Mouse (Mus musculus) layer of hippocampus, postnatal 25 days (tissue): ENCODE measurements at regions not wholly inside any gene's neighbourhood (a gene's known extent, or its start where the extent isn't known, plus 50 kb on each side); places are given as distances from the start of the nearest gene placed in this dataset.

Experiments
- DNase-seq, 2 experiments: peaks; one replicate each; pipeline ENCODE4 v3.0.0; 2022; ENCODE audit warnings: mixed read lengths in 2 of 2, low spot score in 1 of 2; ENCODE audit errors: extremely low spot score in 1 of 2

DNA sequence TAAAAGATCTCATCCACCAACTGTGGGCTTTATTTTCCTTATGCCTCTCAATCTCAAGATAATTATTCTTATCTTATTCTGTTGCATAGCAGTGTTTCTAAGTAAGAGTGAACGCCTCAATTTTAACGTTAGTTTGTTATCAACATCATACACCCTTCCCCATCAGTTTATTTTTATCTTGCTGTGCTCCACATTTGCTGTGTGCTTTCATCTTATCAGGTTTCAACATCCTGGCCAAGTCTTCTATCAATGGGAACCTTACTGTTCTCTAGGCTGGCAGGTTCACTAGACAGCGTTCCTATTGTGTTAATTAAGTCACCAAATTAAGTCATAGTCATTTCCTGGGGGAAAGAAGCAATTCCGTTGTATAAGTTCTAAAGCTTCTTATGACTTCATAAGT is 263.1 kb upstream of the Etaa1 start:
- DNase-seq = no peak

DNA sequence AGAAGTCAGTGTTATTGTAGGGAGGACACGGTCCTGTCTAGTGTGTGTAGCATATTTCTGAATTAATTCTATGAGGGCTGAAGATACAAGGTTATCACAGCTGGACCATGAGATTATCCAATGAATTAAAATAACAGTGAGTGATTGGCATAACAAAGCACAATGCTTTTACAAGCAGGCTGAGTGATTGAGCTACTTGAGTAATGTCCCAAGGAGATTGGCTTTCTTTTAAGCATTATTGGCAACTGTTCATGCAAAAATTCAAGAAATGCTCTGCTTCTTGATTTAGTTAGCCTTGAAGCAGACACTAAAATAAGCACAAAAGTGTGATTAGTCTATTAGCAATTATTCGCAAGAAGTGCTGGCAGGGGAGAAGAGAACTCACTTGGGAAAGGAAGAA is 219.4 kb upstream of the Etaa1 start:
- no peak for DNase-seq

DNA sequence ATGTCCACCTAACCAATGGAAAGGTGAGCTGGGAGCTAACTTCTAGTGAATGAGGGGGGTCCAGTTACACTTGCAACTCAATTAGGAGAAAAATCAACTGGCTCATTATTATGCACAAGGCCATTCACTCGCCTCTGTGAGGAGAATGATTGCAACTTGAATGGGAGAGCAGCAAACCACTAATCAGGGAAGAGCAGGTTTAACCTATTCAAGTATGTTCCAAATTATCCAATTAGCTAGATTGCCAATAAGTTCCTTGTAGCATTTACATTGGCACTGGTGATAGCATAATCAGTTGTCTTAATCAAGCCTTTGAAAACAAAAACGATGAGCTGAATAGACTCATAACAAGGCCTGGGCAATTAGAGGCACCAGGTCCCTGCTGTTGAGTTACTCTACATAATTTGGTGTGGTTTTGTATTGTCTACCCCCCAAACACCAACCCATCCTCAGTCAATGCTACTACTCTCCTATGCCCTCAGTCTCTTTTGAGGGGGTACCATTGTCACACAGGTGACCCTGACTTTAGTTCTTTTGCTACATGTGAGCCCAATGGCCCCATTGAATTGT is 217.6 kb upstream of the Etaa1 start:
- no peak for DNase-seq

DNA sequence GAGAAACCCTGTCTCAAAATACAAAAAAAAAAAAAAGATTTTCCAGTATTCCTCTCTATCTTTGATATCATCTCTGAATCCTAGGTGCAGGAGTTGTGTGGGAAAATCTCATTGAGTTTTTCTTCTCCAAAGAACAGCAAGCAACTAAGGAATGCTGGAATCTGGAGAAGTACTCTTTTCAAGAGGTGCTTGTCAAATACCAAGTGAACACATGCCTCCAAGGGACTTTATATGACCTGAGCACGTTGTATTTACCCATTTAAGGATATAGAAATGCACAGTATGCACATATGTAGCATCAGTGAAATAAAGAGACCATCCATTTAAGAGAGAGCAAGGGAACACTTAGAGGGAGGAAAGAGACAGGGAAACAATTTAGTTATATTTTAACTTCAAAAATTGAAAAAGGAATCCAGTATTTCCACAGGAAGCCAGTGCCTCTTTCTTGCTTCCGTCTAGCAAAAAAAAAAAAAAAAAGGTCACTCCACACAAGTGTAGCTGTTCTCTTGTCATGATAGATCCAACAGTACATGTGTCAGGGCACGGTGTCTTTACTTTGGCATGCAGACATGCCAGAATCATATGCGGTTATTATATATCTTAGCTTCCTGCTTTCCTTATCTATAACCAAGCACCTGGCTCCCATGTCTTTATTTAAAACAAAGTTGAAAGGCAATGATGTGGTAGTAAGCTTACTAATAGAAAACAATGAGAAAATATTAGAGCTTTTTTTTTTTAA is 212.1 kb upstream of the Etaa1 start:
- no peak for DNase-seq

DNA sequence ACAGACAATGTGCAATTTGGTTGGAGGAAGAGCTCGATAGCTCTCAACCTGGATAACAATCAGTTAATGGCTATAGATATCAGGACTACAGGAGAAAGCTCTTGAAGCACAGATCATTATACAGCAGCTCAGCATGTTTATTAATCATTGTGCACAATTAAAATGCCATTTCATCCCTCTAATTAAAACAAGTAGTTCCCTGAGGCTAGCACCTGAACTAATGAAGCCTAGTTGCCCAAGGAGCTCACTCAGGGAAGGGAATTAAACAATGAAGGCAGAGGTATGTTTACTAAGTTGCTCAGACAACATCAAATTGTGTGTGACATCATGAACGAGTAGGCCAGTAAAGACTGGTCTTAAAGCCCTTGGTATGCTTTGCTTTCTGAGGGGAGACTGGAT is 210.3 kb upstream of the Etaa1 start:
- no peak for DNase-seq

DNA sequence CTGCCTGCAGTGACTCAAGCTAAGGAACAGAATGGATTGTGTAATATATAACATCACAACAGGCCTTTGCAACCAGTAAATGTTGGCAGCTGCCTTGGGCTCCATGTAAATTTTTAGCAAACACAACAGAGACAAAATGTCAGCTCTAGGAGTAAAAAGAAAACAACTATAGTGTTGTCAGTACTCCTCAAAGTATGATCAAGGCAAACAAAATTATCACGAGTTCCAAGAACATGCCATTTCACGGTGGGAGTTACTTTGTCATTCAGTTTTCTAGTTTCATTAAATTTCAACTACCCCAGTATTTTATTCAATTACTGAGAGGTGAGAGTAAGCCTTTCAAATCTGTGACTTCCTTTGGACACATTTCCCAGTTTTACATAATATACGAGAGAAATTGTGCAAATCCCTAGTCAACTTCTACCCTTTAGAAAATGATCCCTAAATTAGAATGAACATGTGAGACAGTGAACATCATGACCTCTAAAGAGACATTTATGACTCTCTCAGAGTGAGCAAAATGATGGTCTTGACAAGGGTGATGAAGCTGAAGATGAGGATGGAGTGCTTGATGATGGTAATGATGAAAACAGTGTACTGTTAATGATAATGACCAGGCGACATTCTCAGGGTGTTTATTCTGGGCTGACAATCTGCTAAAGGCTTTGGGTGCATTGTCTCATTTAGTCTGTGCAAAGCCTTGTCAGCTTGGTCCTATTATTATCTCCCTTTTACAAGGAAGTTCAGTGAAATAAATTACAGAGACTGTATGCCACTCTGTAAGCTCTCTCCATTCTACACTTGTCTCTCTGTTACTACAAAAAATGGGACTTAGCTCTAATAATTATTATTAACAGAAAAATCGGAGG is 209.7 kb upstream of the Etaa1 start:
- no peak for DNase-seq

DNA sequence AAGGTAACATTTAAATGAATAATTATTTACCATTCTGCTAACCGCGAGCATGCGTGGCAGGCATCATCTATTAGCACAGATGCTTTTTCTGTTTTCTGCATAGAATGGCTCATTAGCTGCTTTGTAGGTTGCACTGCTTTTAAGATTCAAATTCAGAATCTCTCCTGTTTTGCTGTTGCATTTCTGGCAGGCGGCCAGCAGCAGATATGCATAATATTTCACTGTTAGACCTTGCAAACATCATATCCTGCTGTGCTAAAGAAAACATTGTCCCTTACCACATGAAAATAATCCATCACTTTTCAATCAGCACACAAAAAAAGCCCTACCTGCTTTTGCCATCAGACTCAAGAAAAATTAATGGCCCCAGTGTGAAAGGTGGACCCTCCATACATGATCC is 202.8 kb upstream of the Etaa1 start:
- DNase-seq = no peak

DNA sequence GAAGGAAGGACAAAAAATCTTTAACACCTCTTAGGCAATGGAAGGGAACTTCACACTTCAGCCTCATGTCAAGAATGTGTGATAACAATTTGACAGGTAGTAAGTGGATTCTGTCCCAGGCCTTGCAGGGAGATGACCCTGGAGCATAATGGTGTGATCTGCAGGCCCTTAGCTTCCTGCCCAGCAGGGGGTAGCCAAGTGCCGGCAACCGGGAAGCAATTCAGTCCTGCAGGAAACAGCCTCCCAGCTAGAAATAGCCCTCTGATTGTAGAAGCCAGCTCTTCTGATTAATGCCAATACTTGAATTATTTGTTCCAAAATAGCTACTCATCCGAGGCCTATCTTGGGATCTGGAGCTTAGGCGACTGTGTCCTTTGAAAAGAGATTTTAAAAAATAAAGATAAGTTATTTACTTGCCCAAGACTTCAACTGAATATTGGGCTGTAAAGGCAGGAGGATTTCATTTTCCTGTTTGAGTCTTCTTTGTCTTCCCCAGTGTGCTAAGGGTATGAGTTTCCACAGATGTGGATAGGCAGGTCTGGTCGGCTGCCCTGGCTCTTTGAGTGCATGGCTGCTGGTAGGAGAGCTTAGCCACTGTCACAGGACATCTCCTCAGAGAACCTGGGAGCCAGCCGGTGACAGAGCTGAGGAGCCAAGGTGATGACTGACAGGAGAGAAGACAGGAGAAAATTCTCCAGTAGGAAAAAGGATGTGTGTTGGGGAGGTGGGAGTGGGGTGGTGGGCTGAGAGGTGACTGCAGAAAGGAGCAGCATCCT is 198.3 kb upstream of the Etaa1 start:
- DNase-seq = peak in 1 of 2 experiments; percentile 22

DNA sequence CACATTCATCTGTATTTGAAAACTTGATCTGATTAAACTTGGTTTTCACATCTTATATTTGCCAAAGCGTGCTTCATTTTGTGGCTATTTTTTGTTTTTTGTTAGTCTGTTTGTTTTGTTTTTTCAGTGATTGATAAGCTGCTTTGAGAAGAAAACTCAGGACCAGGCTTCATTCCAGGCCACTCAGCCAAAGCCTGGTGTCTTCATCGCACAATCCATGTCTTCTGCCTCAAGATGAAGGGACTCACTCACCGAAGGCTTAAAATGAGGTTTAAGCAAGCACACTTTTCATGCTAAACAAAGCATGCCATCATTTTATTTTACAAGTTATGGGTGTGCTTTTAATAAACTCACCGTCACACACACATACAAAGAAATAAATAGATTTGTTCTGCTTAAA is 197.7 kb upstream of the Etaa1 start:
- DNase-seq = no peak

DNA sequence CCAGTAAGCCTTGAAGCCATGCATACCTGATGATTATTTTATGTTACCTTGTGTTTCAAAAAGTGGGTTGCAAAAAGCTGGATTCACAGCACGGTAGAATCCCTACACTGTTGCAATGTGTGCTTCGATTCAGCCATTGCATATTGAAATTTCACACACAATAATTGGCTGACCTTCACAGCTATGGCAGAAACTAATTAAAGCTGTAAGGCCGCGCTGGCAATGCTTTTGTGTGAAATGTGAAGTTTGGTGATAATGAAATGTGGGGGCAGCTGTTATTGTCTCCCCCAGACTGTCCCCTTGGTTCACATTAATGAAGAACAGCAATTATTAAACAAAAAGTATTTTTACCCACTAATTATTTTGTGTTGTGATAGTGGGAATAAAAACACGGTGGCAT is 173.8 kb upstream of the Etaa1 start:
- DNase-seq = no peak

DNA sequence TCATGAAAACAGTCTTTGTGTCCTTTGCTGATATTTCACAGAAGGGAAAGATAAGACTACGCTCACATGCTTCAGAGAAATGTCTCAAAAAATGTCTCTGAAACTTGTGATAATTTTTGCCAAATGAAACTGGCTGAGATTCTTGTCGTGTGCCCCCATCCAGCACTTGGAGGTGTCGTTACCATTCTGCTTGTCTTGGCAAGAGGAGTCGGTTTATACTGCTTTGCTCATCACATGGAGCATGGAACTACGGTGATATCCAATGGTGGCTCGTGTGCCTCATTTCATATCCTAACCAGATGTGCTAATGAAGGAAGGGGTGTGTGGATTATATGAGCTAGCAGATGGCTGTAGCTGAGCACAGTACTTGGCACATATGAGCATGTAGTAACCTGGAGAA is 169.4 kb upstream of the Etaa1 start:
- DNase-seq = no peak

DNA sequence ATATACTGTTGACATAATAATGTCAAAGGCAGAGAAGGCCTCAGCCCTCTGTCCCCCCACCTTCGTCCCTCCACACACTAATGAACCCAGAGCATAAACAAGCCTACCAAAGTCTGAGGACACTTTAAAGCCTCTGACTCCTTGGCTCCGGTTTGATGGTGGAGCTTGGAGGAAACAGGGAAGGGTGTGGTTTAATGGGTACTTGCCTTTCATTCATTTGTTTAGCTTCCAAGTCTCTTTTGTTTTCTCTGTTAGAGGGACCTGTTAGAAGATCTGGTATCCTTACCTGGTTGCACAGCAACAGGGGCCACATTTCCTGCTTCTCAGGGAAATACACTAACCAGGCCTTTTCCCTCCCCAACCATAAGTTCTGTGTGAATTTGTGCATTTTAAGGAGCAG is 168.9 kb upstream of the Etaa1 start:
- DNase-seq = no peak

DNA sequence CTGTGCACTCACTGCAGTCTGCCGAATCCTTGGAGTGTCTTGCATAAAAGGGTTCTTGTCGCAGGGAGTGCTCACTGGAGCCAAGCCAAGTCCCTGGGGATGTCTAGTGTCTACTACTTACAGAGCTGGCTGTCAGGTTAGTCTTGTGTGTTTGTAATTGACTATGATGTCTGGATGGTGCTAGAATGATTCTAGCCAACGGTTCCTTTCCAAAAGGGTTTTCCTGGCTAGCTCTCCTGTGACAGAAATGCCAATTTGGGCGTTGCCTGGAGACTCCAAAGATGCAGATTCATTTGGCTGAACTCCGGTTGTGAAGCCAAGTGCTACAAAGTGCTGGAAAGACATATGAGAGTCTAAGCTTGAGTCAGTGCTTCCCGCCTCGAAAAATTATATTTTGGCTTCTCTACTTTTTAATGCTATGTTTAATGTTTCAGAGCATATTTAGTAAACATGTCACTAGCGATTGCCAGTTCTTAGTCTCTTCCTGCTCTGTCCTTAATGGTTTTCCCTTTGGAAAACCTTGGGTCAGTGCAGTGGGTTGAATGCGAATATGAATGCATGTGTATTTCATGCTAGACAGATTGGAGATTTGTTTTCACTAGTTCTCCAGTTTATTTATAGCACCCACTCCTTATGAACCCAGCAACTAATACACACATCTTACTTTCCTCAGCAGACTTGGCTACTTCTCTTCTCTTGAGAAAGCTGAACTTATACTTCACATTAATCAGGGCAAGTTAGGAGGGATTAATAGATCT is 162.2 kb upstream of the Etaa1 start:
- DNase-seq = peak; percentile 7 to 46

DNA sequence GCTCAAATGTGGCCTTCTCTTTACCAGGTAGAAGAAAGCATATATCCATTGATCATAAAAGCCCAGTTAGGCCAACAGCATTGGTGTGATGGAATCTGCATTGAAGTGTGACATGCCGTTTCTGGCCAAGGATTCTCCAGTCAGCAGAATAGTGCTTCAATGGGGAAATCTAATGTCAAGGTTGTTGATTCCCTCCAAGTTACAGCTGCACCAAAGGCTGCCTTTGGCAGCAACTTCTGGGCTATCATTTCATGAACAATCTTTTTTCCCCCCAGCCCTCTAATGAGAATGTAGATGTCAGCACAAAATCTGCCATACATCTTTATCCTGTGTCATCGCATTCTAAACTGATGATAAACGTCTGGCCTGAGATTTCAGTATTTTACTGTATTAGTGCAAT is 149.2 kb upstream of the Etaa1 start:
- DNase-seq = no peak

DNA sequence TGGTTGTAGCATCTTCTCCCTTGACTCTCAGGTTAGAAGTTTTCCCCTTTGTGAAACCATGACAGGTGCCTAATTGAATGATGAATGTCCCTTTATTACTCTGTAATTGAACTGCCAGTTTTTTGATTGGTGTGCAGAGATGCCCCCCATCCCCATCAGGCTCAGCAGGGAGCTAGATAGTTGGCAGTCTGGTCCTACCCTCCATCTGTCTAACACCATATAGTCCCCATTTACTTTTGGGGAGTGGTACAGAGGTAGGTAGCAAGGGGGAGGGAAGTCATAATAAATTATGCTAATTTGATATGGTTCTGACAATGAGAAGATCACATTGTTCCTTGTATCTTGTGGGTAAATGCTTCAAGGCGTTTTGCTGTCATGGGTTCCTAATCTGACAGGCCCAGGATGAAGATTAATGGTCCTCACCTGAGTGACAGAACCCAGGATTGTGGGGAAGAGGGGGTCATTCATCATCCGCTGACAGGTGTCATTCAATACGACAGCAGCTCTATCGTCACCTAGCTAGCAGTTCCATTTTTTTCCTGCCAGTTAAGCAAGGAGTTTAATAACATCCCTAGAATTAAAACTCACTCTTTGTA is 122.3 kb upstream of the Etaa1 start:
- DNase-seq = no peak

DNA sequence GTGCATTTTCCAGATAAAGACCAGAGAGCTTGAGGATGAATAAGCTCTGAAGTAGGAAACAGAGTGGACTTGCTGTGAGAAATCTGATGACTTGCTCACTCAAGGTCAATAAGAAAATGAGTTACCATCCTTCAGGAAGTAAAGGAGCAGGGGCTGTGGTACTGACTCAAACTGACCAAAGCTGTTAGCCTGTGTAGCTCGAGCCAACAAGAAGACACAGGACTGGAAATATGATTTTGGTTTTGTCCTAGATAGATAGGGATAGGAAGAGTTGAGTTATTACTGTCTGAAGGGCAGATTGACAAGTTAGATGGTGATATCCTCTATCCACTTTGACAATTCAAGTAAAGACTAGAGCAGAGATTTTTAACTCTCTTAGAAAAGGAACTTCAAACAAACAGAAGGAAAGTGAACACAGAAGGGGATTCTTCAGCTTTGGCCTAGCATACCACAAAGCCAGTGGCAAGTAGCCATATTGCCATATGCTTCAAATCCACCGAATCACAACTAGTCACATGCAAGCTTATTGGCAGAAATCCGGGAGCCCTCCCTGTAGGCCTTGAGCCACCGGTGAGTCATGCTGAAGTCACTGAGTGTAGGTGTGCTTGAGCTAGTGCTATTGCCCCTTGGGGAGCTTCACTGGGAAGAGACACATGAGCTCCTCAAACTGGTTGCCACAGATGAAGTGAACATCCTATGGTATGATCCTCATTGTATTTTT is 117.1 kb upstream of the Etaa1 start:
- no peak for DNase-seq

DNA sequence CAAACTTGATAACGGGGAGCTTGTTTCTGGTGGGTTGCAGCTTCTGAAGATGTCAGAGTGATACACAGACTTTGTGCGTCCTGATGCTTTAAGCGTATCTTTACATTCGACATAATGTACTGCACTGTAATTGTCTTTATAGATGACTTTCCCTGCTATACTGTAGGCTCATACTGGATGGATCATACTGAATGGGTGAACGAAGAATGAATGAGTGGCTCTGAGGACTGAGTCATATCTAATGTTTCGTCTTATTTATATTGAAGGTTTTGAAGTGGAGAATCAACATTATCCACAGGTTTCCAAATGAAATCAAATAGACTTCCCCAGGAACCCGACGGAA is 116.3 kb upstream of the Etaa1 start:
- DNase-seq = no peak

DNA sequence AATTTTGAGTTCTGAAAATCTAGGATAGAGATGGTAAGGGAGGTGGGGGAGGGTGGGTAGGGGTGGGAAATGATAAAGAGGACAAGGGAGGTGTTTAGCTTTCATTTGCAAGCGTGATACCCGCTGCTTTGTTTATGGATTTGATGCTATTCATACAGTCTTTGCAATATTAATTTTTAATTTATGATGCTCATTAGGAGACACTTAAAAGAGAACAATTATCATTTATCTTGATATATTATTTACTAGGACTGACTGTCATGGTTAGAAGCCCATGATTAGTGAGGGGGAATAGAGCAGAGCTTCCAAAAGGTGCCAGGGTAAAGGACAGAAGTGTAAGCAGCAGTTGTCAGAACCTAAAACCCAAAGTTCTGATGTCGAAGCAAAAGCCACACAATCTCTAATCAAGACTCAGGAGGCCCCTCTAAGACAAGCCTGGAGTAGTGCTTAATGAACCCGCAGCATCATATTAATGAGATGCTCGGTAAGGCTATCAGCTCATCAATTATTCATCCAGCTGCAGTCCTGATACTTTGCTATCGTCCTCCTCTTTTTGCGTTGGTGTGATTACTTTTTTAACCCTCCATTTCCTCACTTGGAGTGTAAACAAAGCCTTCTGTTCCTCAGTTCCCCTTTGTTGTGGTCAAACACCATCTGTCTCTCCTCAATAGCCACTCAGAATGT is 115.8 kb upstream of the Etaa1 start:
- DNase-seq = no peak

DNA sequence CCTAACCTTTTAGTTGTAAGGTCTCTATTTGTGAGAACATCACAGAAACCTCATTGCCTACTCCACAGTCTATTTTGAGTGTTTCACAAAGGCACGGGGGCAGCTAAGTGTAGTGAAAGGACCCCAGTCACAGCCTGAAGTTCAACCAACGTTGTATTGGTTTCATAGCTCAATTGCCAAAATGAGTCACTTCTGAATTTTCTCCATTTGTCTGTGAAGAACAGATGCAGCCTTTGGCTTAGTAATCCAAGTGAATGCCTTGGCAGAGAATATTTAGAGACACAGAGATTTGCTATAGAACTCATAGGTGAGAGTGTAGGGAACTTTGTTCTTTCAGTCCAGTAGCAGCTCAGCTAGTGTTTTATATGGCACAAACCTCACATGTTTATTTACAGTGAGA is 114.4 kb upstream of the Etaa1 start:
- no peak for DNase-seq
